ENCODE assay signal across 24 mouse cellular contexts in the genomic region with DNA sequence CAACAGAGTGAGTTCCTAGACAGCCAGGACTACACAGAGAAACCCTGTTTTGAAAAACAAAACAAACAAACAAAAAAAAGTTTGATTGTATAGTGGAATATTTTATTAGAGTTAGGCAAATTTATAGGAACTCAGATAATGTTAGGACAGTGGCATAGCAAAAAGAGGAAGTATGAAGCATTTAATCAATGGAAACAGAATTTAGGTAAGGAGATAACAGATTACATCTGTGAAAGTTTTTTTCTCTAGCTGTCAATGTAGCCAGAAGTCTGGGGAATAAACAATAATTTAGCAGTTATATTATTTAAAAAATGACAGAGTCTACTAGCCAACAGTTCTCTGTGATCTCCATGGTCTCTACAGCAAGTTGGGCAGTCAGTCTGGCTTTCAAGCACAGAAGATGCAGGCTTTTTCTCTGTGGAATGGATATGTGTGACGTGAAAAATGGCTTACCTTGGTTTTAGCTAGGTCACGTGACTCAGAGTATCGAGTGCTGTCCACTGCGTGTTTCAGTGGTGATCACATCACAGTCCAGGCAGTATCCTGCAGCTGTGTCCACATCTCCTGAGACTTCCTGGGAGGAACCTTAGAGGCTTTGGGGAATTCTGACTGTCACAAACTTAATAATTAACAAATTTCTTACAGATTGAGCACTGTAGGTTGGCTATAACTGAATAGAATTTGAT. TPM values are rescaled to one million over a fixed set of nuclear protein-coding genes. Genes with fewer than 3 reads are reported as not detected.
A peak's percentile ranks its signal among the peaks of the same experiment; 100 is the strongest.
DNase-seq lines count a peak whose midpoint lies in the region; ATAC-seq and TF ChIP-seq lines count a peak whose summit lies in the region.
"Had no signal": no experiment of that assay in that cellular context is flagged by ENCODE, and none has a peak within 500 bp of the region (broad histone marks: within the 10 kb centered on the region; RNA-seq: fewer than 3 reads in every experiment).

No protein-coding gene starts in this region.

- TF ChIP-seq POLR2A in kidney, adult 2 months (IDR thresholded peaks at IDR 0.05; ENCODE audit: low read depth, low read length): no peak
- no peak for TF ChIP-seq POLR2A in myocyte (IDR thresholded peaks at IDR 0.05; ENCODE audit: insufficient read length, low read depth)

- H3K36me3 ChIP-seq in kidney, adult 2 months (ENCODE audit: control insufficient read depth, insufficient read depth, low read length): no peaks in the 10 kb centered on the region
- H3K36me3 ChIP-seq in lung, embryonic 14.5 days (ENCODE audit: insufficient read depth): no peaks in the 10 kb centered on the region
- H3K36me3 ChIP-seq in G1E (replicated peaks) (no peaks in the 10 kb centered on the region), myocyte (ENCODE audit: control insufficient read depth, insufficient read depth) (no peaks in the 10 kb centered on the region)
- H3K36me3 ChIP-seq: forebrain, embryonic 10.5 days; hindbrain, embryonic 12.5 days; hindbrain, embryonic 15.5 days had no signal

- H3ac ChIP-seq in myocyte (ENCODE audit: control insufficient read depth, insufficient read length): no peak overlapping the region

- peak; percentile 47; the same call in 1 of the 2 replicates for ATAC-seq in lung, embryonic 14.5 days (ENCODE audit: insufficient read depth)
- ATAC-seq in G1E (ENCODE audit: extremely low read depth, insufficient number of reproducible peaks, low FRiP score, poor library complexity, severe bottlenecking): no peak
- no peak for ATAC-seq in CD4-positive, CD25-positive, alpha-beta regulatory T cell, adult 4 months
- ATAC-seq: activated CD4-positive, CD25-positive, alpha-beta regulatory T cell, adult 4 months; forebrain, embryonic 14.5 days; forebrain, postnatal 0 days had no signal

- no peaks in the 10 kb centered on the region for H3K27me3 ChIP-seq in kidney, adult 2 months (replicated peaks; ENCODE audit: control insufficient read depth, insufficient read depth, low read length)
- H3K27me3 ChIP-seq in lung, embryonic 14.5 days (ENCODE audit: insufficient read depth, low read length): no peaks in the 10 kb centered on the region
- H3K27me3 ChIP-seq in G1E (ENCODE audit: insufficient read depth, low read length) (peaks cover 7% of the 10 kb centered on the region; the same call in 1 of the 2 replicates), myocyte (ENCODE audit: control insufficient read depth, insufficient read depth, insufficient read length) (peaks cover 25% of the 10 kb centered on the region)
- H3K27me3 ChIP-seq: hindbrain, embryonic 12.5 days; hindbrain, embryonic 15.5 days had no signal

- no peak overlapping the region for H3K27ac ChIP-seq in kidney, adult 2 months (ENCODE audit: insufficient read depth, low read depth, low read length)
- no peak overlapping the region for H3K27ac ChIP-seq in lung, embryonic 14.5 days (ENCODE audit: low read depth)
- H3K27ac ChIP-seq: forebrain, embryonic 10.5 days; gastrocnemius, adult 2 months; hindbrain, embryonic 12.5 days; hindbrain, embryonic 15.5 days had no signal

- H3K4me3 ChIP-seq in kidney, adult 2 months (ENCODE audit: insufficient read depth, low read depth, low read length): no peak overlapping the region
- H3K4me3 ChIP-seq in lung, embryonic 14.5 days (ENCODE audit: low read depth, low read length): no peak overlapping the region
- peak overlapping the region; percentile 28; the same call in 1 of the 2 replicates for H3K4me3 ChIP-seq in G1E (ENCODE audit: low read depth, low read length)
- H3K4me3 ChIP-seq in myocyte: no peak overlapping the region
- H3K4me3 ChIP-seq: forebrain, embryonic 10.5 days; gastrocnemius, adult 2 months; hindbrain, embryonic 12.5 days; hindbrain, embryonic 15.5 days had no signal

- H3K4me1 ChIP-seq in kidney, adult 2 months (ENCODE audit: control insufficient read depth, insufficient read depth, low read length): peaks cover 9% of the 10 kb centered on the region; the same call in 1 of the 2 replicates
- no peaks in the 10 kb centered on the region for H3K4me1 ChIP-seq in lung, embryonic 14.5 days (ENCODE audit: insufficient read depth)
- peaks cover 25% of the 10 kb centered on the region for H3K4me1 ChIP-seq in G1E (ENCODE audit: insufficient read depth, low read depth, low read length)
- H3K4me1 ChIP-seq: hindbrain, embryonic 12.5 days had no signal

- TF ChIP-seq CTCF in kidney, adult 2 months (conservative IDR thresholded peaks at IDR 0.05; ENCODE audit: insufficient read depth, insufficient read length, low read depth, low read length): no peak
- no peak for TF ChIP-seq CTCF in lung, embryonic 14.5 days (IDR thresholded peaks at IDR 0.05; ENCODE audit: low read depth)
- no peak for TF ChIP-seq CTCF in G1E (IDR thresholded peaks at IDR 0.05; ENCODE audit: low read depth, low read length)

- WGBS in kidney, adult 2 months: 33% methylated on average over 4 of the region's 4 CpGs
- WGBS in lung, embryonic 14.5 days: 44% methylated on average over 4 of the region's 4 CpGs

- H3K9ac ChIP-seq in lung, embryonic 14.5 days: no peak overlapping the region
- H3K9ac ChIP-seq: forebrain, postnatal 0 days; hindbrain, embryonic 12.5 days; hindbrain, embryonic 15.5 days had no signal

- H3K79me2 ChIP-seq in myocyte (ENCODE audit: control insufficient read depth, insufficient read depth): no peaks in the 10 kb centered on the region

- peak; percentile 43 for DNase-seq in kidney, adult 2 months
- DNase-seq in kidney, adult 11 months: no peak
- peak; percentile 21 for DNase-seq in lung, embryonic 14.5 days
- no peak for DNase-seq in lung, adult 18-20 months
- no peak for DNase-seq in G1E (ENCODE audit: low spot score)
- DNase-seq in adrenal gland, adult 18-20 months (ENCODE audit: low spot score in 2 of 2): no peak
- DNase-seq: adrenal gland, postnatal 10 days; adrenal gland, postnatal 36 days; B cell, adult 2 months; cerebellum, adult 18-20 months; cerebellum, adult 9-10 months; cerebellum, postnatal 14 days; forebrain, postnatal 0 days; gastrocnemius, adult 2 months; gastrocnemius, postnatal 14 days; heart, adult 11 months had no signal

- H3K9me3 ChIP-seq in lung, embryonic 14.5 days (ENCODE audit: low read depth, low read length): no peaks in the 10 kb centered on the region
- H3K9me3 ChIP-seq in G1E (replicated peaks): no peaks in the 10 kb centered on the region
- H3K9me3 ChIP-seq: forebrain, embryonic 10.5 days; hindbrain, embryonic 12.5 days; hindbrain, embryonic 15.5 days had no signal

- H3K4me2 ChIP-seq in lung, embryonic 14.5 days: no peak overlapping the region
- no peak overlapping the region for H3K4me2 ChIP-seq in myocyte (ENCODE audit: low read depth)
- H3K4me2 ChIP-seq: heart, embryonic 11.5 days; hindbrain, embryonic 12.5 days; hindbrain, embryonic 15.5 days had no signal

TF ChIP-seq in myocyte, 11 proteins besides CTCF, POLR2A, EP300 and RAD21:
- peak; percentile 62 for TF ChIP-seq USF1 (IDR thresholded peaks at IDR 0.05; ENCODE audit: low read depth)
- no peak for TF ChIP-seq MYOG (IDR thresholded peaks at IDR 0.05; ENCODE audit: control insufficient read depth in 1 of 3, insufficient read depth in 1 of 3, insufficient read length in 2 of 3, low read depth in 2 of 3)

RNA-seq across cellular contexts. Expression of gene Zfp629, which starts 33.1 kb away (rescaled TPM):
- 12.3 and 16.9 TPM in 2 replicates for polyA plus RNA-seq in kidney, adult 2 months (2012; rRNA removed)
- polyA plus RNA-seq in lung, embryonic 14.5 days (2014; fragmentation: Nextera tagmentation; extraction: Ambion mirVana): 14.2 and 16.9 TPM in 2 replicates
- total RNA-seq in G1E (2014; fragmentation: Nextera tagmentation) (11.3 and 11.8 TPM in 2 replicates), G1E (2017) (8.7 and 9.0 TPM in 2 replicates)
- polyA plus RNA-seq in G1E (2012) (23.2 and 24.3 TPM in 2 replicates), myocyte (2012; fragmentation: generic; extraction: Trizol) (6.3 TPM)
- total RNA-seq in adrenal gland, adult 18-20 months (2021): 10 to 100 TPM; 16.4 to 16.5 TPM
- under 1 TPM; 0.16 to 0.56 TPM for polyA plus RNA-seq in CD4-positive, CD25-positive, alpha-beta regulatory T cell, adult 4 months (2017; shearing (Covaris generic))

Comparison
In these comparisons a context has a peak if more than half of its experiments do, and no peak if none do; other contexts are left out.
1. DNase-seq: peak in kidney, adult 2 months (single experiment) and lung, embryonic 14.5 days (single experiment); none in kidney, adult 11 months (single experiment), lung, adult 18-20 months (0 of 2), G1E (single experiment) and adrenal gland, adult 18-20 months (0 of 2).